Mouse (Mus musculus) left cerebral cortex, adult 8-10 months (tissue): ENCODE measurements around the gene Bckdk. TPM values are rescaled to one million over a fixed set of nuclear protein-coding genes. Genes with fewer than 3 reads are reported as not detected.
"Not testable (repeated sequence)": the region's sequence is repeated elsewhere in the genome, so short reads cannot be mapped to it uniquely, and the experiment has no call there.

Source experiments
- DNase-seq, 2 experiments: peaks; one replicate each; pipeline ENCODE4 v3.0.0; 2022; ENCODE audit warnings: low spot score in 2 of 2
- total RNA-seq, 4 experiments: library from RNA; stranded (reverse); gene quantifications; 2 replicates each; pipeline ENCODE4 v1.2.4; 2022

The Bckdk gene
- total RNA-seq, 4 experiments from 2014 or later = 39.4 to 47.5 (median 44.3) TPM

DNA sequence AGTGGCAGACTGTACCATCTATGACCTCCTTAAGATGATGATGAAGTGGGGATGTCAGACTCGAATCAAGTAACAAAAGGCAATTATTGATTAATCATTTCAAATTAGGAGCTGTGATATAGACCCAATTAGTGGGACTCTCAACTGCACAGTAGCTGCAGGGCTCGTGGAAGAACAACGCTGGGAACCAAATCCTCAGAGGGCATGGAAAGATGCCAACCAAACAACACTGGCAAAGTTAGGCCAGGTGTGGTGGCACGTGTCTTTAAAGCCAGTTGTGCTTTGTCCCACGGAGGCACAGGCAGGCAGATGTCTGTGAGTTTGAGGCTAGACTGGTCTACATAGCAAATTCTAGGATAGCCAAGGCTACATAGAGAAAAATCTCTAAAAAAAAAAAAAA, 26.8 kb downstream of the Bckdk start:
- DNase-seq = no peak

DNA sequence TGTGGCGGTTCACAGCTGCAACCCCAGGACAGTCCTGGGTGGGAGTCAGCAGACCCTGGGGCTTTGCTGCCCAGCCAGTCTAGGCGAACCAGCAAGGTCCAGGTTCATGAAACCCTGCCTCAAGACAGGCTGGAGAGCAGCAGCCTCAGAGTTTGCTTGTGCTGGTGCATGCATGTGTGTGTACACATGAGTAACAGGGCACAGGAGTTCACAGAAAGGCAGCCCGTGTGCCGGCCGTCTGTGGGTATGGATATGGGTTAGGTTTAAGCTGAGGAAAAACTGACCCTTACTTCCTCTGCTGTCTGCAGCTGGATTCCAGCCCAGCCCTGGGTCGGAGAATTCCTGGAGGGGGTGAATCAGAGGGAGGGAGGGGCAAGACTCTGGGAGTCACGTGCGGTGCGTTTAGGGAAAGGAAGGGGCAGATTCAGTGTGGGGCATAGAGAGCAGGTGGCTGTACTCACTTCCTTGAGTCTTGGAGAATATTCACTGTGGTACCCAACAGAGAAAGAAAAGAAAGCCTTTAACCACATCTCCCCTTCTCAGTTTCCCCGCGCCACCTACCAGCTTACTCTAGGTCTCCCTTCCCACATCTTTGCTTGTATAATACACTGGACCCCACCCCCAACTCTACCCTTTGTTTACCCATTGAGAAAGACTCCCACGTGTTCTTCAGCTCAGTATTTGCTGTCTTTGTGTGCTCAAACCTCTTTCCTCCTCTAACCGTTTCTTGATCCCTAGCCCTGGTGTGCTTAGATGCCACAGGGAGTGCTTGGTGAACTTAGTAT, 27.7 kb downstream of the Bckdk start:
- no peak for DNase-seq

DNA sequence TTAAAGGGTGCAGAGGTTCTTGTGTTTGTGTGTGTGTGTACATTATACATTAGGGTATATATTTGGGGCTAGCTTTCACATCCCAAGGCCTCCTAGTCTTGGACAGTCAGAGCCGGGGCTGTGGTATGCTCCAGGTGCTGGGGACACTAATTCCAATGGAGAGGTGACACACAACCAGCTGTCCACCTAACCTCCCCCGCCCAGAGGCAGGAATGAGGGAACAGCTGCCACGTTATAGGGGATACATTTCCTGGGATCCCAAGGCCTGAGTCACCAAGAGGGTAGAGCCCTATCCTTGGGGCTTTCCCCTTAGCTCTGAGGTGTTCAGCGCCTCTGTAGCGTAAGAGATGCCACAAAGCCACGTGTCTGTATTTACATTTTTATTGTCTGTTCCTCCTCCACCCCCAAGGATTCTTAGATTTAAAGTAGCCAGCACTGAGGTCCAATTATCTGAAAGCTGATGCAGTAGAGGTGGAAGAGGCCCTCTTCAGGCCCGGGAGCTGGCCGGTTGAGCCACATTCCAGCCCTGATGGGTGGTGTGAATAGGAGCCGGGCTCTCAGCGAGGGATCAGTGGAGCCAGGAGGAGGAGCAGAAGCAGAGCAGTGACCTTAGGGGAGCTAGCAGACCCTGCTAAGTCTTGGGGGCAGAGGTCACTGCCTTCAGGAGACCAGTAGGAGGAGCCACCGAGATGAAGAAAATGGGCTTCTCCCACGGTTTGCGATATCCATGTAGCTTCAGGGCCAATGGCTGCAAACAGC, 28.6 kb downstream of the Bckdk start:
- no peak for DNase-seq

DNA sequence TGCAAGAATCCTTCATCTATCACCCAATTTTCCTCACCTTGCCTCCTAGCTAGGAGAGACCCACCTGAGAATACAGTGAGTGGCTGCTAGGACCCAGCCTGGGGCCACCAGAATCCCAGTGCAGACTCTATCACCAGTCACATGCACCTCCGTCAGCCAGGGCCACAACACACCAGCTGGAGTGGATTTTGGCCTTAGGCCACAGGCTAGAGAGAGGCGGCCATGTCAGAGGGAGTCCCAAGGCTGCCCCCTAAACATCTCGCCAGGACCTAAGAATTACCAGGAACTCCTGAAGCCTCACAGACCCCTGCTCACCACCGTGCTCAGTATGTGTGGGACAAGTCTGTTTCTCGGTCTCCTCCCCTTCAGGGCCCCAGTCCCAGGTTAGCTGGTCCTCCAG, 30.2 kb downstream of the Bckdk start:
- no peak for DNase-seq

DNA sequence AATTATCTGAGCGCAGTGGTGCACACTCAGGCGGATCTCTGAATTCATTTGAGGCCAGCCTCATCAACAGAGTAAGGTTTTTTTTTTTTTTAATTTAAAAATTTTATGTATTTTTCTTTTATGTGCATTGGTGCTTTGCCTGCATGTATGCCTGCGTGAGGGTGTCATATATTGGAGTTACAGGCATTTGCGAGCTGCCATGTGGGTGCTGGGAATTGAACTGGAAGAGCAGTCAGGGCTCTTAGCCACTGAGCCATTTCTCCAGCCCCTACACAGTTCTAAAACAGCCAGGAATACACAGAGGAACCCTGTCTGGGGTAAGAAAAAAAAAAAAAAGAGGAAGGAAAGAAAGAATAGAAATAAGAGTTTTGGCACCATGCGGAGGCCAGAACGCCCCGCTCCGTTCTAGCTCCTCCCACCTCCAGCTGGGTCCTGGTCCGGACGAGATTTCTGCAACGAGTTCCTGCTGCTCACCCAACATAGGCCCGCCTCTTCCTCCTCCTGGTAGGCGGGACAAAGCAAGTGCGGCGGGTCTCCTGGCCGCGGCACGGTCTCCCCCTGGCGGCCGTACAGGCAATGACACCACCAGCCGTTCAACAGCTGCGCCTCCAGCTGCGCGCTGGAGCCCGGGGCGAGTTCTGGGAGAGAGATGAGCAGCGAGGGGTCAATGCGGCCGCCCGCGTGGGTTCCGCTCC, 31.3 kb downstream of the Bckdk start:
- DNase-seq = peak; percentile 94

DNA sequence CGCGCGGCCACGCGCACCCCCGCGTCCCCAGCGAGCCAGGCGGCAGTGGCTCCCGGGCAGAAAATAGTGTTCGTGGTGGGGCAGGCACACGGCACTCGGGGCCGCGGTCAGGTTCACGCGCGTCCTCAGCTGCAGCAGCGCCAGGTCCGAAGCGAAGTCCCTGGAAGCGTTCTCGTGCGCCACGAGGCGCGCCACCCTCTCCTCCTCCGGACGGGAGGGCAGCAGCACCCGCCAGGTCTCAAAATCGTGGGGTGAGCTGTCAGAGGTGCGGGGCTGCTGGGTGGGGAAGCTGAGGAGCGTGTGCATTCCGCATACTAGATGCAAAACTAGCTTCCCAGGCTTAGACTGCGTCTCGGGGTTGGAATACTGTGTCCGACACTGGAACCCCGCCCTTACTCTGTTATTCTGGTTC, 31.9 kb downstream of the Bckdk start:
- no peak for DNase-seq

DNA sequence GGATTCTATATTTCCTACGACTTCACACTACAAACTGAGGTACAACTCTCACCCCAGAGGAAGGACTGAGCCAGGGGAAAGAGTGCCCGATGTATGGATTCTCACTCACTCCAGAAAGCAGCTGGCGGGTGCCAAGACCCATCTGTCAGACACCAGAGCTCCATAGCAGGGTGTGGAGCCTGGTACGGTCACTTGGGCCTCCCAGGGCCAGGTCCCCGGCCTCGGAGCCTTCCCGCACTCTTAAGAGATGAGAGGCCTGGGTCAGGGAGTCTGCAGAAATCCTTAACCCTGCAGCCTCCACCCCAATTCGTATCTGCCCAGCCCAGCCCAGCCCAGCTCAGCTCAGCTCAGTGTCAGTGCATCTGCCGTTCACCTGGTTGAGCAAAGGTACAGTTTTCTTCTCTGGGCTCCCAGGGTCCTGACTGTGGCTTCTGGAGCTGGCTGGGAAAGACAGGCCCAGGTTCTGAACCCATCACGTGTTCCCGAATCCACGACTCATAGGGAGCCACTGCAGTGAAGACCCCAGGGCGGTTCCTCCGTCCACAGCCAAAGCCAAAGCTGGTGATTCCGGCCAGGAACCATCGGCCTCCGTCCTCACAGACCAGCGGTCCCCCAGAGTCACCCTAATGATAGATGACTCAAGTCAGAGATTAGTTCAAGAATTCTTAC, 32.5 kb downstream of the Bckdk start:
- no peak for DNase-seq

DNA sequence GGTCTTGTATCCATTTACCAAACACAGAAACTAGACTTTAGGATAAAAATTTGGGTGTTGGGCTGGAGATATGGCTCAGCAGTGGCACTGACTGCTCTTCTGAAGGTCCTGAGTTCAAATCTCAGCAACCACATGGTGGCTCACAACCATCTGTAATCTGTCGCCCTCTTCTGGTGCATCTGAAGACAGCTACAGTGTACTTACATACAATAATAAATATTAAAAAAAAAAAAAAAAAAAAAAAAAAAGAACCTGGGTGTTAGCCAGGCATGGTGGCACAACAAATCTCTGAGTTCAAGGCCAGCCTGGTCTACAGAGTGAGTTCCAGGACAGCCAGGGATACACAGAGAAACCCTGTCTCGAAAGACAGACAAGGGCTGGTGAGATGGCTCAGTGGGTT, 38.2 kb downstream of the Bckdk start:
- DNase-seq = not testable (repeated sequence)

DNA sequence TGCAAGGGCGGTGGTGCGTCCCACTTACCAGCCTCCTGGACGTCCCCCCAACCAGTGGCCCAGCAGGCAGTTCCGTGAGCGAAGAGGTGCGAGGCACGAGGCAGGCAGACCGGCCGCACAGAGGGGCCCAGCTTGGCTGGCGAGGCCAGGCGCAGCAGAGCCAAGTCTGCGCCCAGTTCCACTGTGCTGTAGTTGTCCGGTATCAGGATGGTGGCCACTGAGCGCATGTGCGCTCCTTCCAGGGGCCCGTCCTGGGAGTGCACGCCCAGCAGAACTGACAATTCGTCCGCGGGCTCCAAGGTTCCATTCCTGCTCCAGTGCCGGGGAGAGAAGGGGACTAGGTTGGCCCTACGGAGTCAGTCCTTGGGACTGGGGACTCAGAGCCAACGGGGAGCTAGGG, 40.7 kb downstream of the Bckdk start:
- no peak for DNase-seq

DNA sequence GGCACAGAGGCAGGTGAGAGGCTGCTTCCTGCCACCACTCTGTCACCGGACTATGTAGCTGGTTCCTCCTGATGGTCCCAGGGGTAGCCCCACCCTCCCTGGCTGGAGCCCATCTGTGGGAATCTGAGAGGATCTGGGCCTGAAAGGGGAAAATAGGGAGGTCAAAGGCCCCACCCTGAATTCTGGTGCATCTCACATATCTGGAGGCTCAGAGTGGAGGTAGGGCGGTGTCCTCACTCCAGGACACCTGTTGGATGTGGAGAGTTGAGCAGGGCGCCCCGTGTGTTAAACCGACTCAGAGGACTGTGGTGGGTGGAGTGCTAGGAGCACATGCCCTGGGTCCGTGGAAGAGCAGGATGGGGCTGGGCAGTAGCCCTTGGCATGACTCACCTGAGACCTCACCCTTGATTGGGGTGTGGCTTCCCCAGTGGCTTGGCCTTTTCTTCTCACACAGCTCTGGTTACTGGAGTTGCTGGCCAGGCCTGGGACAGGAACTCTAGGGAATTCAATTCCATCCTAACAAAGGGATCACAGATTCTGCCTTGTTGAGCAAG, 42.7 kb downstream of the Bckdk start, which contains the start of gene Prss36:
Prss36 (minus strand) TSS at position 256 of the 554 bp plus-strand sequence.
- DNase-seq = no peak

DNA sequence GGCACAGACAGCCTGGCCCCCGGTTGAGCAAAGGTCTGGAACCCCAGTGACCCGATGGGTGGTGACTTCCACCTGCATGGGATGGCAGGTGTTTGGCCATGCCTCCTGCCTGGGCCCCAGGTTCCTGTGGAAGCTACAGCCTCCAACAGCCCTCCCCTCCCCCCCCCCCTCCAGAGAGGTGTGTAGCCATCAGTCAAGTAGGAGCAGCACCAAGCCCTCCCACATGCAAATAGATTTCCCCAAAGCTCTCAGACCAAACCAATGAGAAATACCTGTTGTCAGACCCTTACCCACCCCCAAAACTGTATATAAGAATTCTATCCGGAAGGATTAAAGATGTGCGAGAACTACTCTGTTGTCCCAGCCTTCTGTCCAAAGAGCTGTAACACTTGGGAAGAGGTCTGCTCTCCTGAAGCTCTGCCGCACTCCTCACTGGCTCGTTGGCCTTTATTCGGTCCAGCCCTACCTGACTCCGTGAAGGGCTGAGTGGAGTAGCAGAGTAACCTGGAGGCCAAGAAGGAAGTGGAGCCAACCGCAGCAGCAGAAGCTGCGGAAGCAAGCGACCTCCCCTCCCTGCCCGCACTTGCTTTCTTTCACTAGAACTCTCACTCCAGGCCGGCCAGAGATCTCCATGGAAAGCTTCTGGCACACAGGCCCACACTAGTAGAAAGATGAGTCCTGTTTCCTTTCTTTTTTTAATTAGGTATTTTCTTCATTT, 49.1 kb downstream of the Bckdk start:
- DNase-seq = no peak

DNA sequence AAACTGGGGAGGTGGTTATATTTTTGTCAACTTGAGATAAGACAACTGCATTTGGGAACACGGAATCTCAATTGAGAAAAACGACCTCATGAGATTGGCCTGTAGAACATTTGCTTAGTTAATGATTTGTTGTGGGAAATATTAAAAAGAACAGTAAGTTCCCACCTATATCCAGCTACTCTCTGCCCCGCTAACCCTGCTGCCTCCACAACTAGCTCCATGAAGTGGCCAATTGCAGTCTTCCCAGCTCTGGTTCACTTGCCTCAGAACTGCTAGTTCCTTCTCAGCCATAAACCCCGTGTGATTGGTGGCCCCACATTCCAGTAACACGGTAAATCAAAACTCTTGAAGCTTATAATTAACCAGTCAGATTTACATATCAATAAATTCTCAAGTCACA, 55.5 kb downstream of the Bckdk start:
- DNase-seq = no peak

Other genes with a start within 250 kb of the Bckdk start
- 10 to 100 TPM; 31.4 to 49.5 (median 43.6) TPM for gene Bcl7c, start 195.1 kb upstream of the Bckdk start, total RNA-seq
- 1 to 10 TPM; 3.1 to 6.9 (median 4.2) TPM for gene Ctf1, start 191.3 kb upstream of the Bckdk start, total RNA-seq
- not detected for gene Ctf2, start 171.9 kb upstream of the Bckdk start, total RNA-seq
- 10 to 100 TPM; 59.3 to 68.5 (median 63.5) TPM for gene Fbxl19, start 159.5 kb upstream of the Bckdk start, total RNA-seq
- gene Orai3, start 134.3 kb upstream of the Bckdk start, total RNA-seq = 10 to 100 TPM; 18.0 to 22.2 (median 19.5) TPM
- 10 to 100 TPM; 44.7 to 48.4 (median 46.9) TPM for gene Setd1a, start 127.4 kb upstream of the Bckdk start, total RNA-seq
- 1 to 10 TPM; 3.9 to 6.2 (median 4.6) TPM for gene Gm49388, start 118.5 kb upstream of the Bckdk start, total RNA-seq
- 1 to 10 TPM; 4.2 to 9.7 (median 4.6) TPM for gene Hsd3b7, start 103.5 kb upstream of the Bckdk start, total RNA-seq
- gene Stx4a, start 79.8 kb upstream of the Bckdk start, total RNA-seq = 10 to 100 TPM; 62.3 to 96.9 (median 71.2) TPM
- 100 to 1,000 TPM; 444 to 479 (median 451) TPM for gene Stx1b, start 79.5 kb upstream of the Bckdk start, total RNA-seq
- 10 to 100 TPM; 29.9 to 32.8 (median 31.2) TPM for gene Zfp646, start 27.9 kb upstream of the Bckdk start, total RNA-seq
- 10 to 100 TPM; 22.7 to 25.3 (median 23.3) TPM for gene Zfp668, start 27.3 kb upstream of the Bckdk start, total RNA-seq
- 1 to 10 TPM in 3 of 4 experiments, under 1 TPM in 1; 0.78 to 2.1 (median 1.4) TPM for gene Prss53, start 13.1 kb upstream of the Bckdk start, total RNA-seq
- not detected for gene Gm21974, start 8.6 kb upstream of the Bckdk start, total RNA-seq
- gene Vkorc1, start 8.5 kb upstream of the Bckdk start, total RNA-seq = 10 to 100 TPM; 18.5 to 31.2 (median 25.2) TPM
- 10 to 100 TPM; 25.3 to 33.8 (median 27.6) TPM for gene Kat8, start 8.4 kb downstream of the Bckdk start, total RNA-seq
- gene Prss8, start 26.0 kb downstream of the Bckdk start, total RNA-seq = under 1 TPM in 2 of 4 experiments, not detected in 2; 0.33 to 0.82 TPM
- gene Prss36, start 42.6 kb downstream of the Bckdk start, total RNA-seq = 1 to 10 TPM; 6.2 to 9.2 (median 8.0) TPM
- gene Fus, start 63.4 kb downstream of the Bckdk start, total RNA-seq = 100 to 1,000 TPM; 329 to 369 (median 354) TPM
- gene Pycard, start 89.8 kb downstream of the Bckdk start, total RNA-seq = 10 to 100 TPM in 1 of 4 experiments, 1 to 10 TPM in 3; 2.6 to 11.7 (median 5.2) TPM
- gene Trim72, start 99.9 kb downstream of the Bckdk start, total RNA-seq = 1 to 10 TPM in 3 of 4 experiments, under 1 TPM in 1; 0.96 to 1.5 (median 1.4) TPM
- 10 to 100 TPM; 11.2 to 21.7 (median 15.7) TPM for gene Itgam, start 158.6 kb downstream of the Bckdk start, total RNA-seq
- gene Gm49368, start 158.6 kb downstream of the Bckdk start, total RNA-seq = under 1 TPM in 2 of 4 experiments, not detected in 2; 0.14 to 0.18 TPM
- gene Itgax, start 225.5 kb downstream of the Bckdk start, total RNA-seq = 10 to 100 TPM in 2 of 4 experiments, under 1 TPM in 2; 0.26 to 22.1 (median 9.0) TPM